Mouse (Mus musculus): Measurements from ENCODE around the gene Tmprss11e.

- TF ChIP-seq POLR2A (IDR thresholded peaks at IDR 0.05; ENCODE audit: low read depth, low read length) (no peak), CTCF (IDR thresholded peaks at IDR 0.05; ENCODE audit: extremely low read depth, insufficient read depth, insufficient read length, insufficient replicate concordance) (no peak)
Measured at GRCm38 (mm10) chr5:86769015-86769658, 23.5 kb upstream of the Tmprss11e start.
